Mouse (Mus musculus) embryo, embryonic 10 days (tissue): ENCODE measurements around the gene Clk2.
"Not testable (repeated sequence)": the region's sequence is repeated elsewhere in the genome, so short reads cannot be mapped to it uniquely, and the experiment has no call there.

ENCODE experiments used
- DNase-seq: peaks from one replicate; pipeline ENCODE4 v3.0.0-alpha.2; 2015; ENCODE audit warnings: low spot score

Gene Clk2

GRCm38 (mm10) chr3:89190436-89190835, 25.8 kb downstream of the Clk2 start:
- no peak for DNase-seq

- no peak for DNase-seq
Observed at GRCm38 (mm10) chr3:89193351-89193750, 28.8 kb downstream of the Clk2 start.

GRCm38 (mm10) chr3:89193853-89194252, 29.3 kb downstream of the Clk2 start:
- DNase-seq: no peak

GRCm38 (mm10) chr3:89195979-89196877, 31.6 kb downstream of the Clk2 start:
- DNase-seq: peak; percentile 96

- no peak for DNase-seq
Observed at GRCm38 (mm10) chr3:89199839-89200238, 35.2 kb downstream of the Clk2 start.

GRCm38 (mm10) chr3:89202253-89203141, 37.9 kb downstream of the Clk2 start, which contains the start of gene Gba:
Gene Gba (plus strand): TSS chr3:89202928.
- peak; percentile 98 for DNase-seq

GRCm38 (mm10) chr3:89203142-89203514, 38.5 kb downstream of the Clk2 start:
- DNase-seq: no peak

GRCm38 (mm10) chr3:89206079-89206478, 41.5 kb downstream of the Clk2 start:
- DNase-seq: no peak

GRCm38 (mm10) chr3:89206695-89207094, 42.1 kb downstream of the Clk2 start:
- DNase-seq: no peak

- no peak for DNase-seq
Observed at GRCm38 (mm10) chr3:89208075-89208657, 43.6 kb downstream of the Clk2 start.

- no peak for DNase-seq
Observed at GRCm38 (mm10) chr3:89208736-89209135, 44.1 kb downstream of the Clk2 start.

GRCm38 (mm10) chr3:89209731-89210130, 45.1 kb downstream of the Clk2 start:
- no peak for DNase-seq

- DNase-seq: no peak
Observed at GRCm38 (mm10) chr3:89210162-89210561, 45.6 kb downstream of the Clk2 start.

- no peak for DNase-seq
Observed at GRCm38 (mm10) chr3:89210731-89211130, 46.1 kb downstream of the Clk2 start.

- DNase-seq: peak; percentile 98
Observed at GRCm38 (mm10) chr3:89213803-89214530, 49.4 kb downstream of the Clk2 start.

- peak; percentile 72 for DNase-seq
Observed at GRCm38 (mm10) chr3:89214681-89215411, 50.3 kb downstream of the Clk2 start, which contains the start of gene Thbs3. Gene Thbs3 (plus strand): TSS chr3:89215180.

GRCm38 (mm10) chr3:89215853-89216252, 51.3 kb downstream of the Clk2 start:
- DNase-seq: peak; percentile 96

- DNase-seq: not testable (repeated sequence)
Observed at GRCm38 (mm10) chr3:89216407-89216806, 51.8 kb downstream of the Clk2 start.

GRCm38 (mm10) chr3:89218271-89218670, 53.7 kb downstream of the Clk2 start:
- no peak for DNase-seq

- DNase-seq: peak; percentile 71
Observed at GRCm38 (mm10) chr3:89219546-89219945, 55.0 kb downstream of the Clk2 start.

- no peak for DNase-seq
Observed at GRCm38 (mm10) chr3:89221167-89221566, 56.6 kb downstream of the Clk2 start.
